Mouse (Mus musculus) lung, postnatal 0 days (tissue): ENCODE measurements around the gene Mapkapk2. TPM values are rescaled to one million over a fixed set of nuclear protein-coding genes. Genes with fewer than 3 reads are reported as not detected.

Experiments used
- ATAC-seq: fragments of 200-750 bp; cut with Nextera tagmentation; 2 replicates; pipeline ENCODE4 v1.8.0; 2017; ENCODE audit warnings: moderate library complexity
- DNase-seq: peaks from one replicate; pipeline ENCODE4 v3.0.0-alpha.2; 2016; ENCODE audit warnings: low spot score
- H3K27ac ChIP-seq: fragments of 300-500 bp; sonication (generic); 2 replicates; pipeline ENCODE4 v1.5.1; 2014; ENCODE audit warnings: antibody characterized with exemption, mild to moderate bottlenecking, low read length, mixed read lengths
- H3K27me3 ChIP-seq: fragments of 300-500 bp; sonication (generic); replicated peaks from 2 replicates; pipeline ENCODE4 v1.6.1; 2014; ENCODE audit warnings: low read length, mixed read lengths; ENCODE audit not compliant: insufficient read depth
- H3K36me3 ChIP-seq: fragments of 300-500 bp; sonication (generic); 2 replicates; pipeline ENCODE4 v1.6.1; 2014; ENCODE audit warnings: low read length, mixed read lengths; ENCODE audit not compliant: insufficient read depth
- H3K4me1 ChIP-seq: fragments of 300-500 bp; sonication (generic); 2 replicates; pipeline ENCODE4 v1.6.1; 2014; ENCODE audit warnings: antibody characterized with exemption, low read depth, low read length, mixed read lengths; ENCODE audit not compliant: insufficient read depth
- H3K4me2 ChIP-seq: fragments of 300-500 bp; sonication (generic); replicated peaks from 2 replicates; pipeline ENCODE4 v1.6.1; 2014; ENCODE audit warnings: low read depth, mild to moderate bottlenecking, low read length, moderate library complexity, mixed read lengths
- H3K4me3 ChIP-seq: fragments of 300-500 bp; sonication (generic); 2 replicates; pipeline ENCODE4 v1.5.1; 2014; ENCODE audit warnings: low read depth, low read length
- H3K9ac ChIP-seq: fragments of 300-500 bp; sonication (generic); replicated peaks from 2 replicates; pipeline ENCODE4 v1.6.1; 2014; ENCODE audit warnings: low read depth, mild to moderate bottlenecking
- H3K9me3 ChIP-seq: fragments of 300-500 bp; sonication (generic); 2 replicates; pipeline ENCODE4 v1.6.1; 2016; ENCODE audit warnings: low read length, mixed read lengths
- CTCF ChIP-seq: IDR thresholded peaks from 2 replicates; pipeline ENCODE4 v1.5.1; 2016; ENCODE audit warnings: antibody characterized with exemption, mild to moderate bottlenecking
- EP300 ChIP-seq: IDR thresholded peaks from 2 replicates; pipeline ENCODE4 v1.6.1; 2016; ENCODE audit warnings: antibody characterized with exemption, mild to moderate bottlenecking, control low read depth
- WGBS: fragments of 180-500 bp; shearing (Covaris S2); extraction: QIAGEN DNeasy Blood & Tissue Kit; methylation state at CpG from one replicate; pipeline ENCODE4 v1.1.7; 2014; 5-methylcytosine and 5-hydroxymethylcytosine counted together
- polyA plus RNA-seq: library from polyadenylated mRNA; unstranded; fragments of >200 nt; fragmentation: Nextera tagmentation; extraction: Ambion mirVana; gene quantifications from 2 replicates; pipeline ENCODE4 v1.2.1, GENCODE M21; 2015

Mapkapk2 gene
- polyA plus RNA-seq, 1 experiment from 2014 or later: 65.0 TPM

GRCm38 (mm10) chr1:131068011-131068727 lies 29.5 kb downstream of the Mapkapk2 start:
- no peak for TF ChIP-seq CTCF
- TF ChIP-seq EP300: no peak
- no peaks in the 10 kb centered on the region for H3K36me3 ChIP-seq
- H3K9me3 ChIP-seq: no peaks in the 10 kb centered on the region
- no peak overlapping the region for H3K4me2 ChIP-seq
- no peak overlapping the region for H3K9ac ChIP-seq
- DNase-seq: no peak
- H3K4me1 ChIP-seq: peaks cover 1% of the 10 kb centered on the region; the same call in 1 of the 2 replicates
- WGBS: 78% methylated on average over 10 of the region's 10 CpGs
- no peak overlapping the region for H3K4me3 ChIP-seq
- no peak overlapping the region for H3K27ac ChIP-seq
- no peak for ATAC-seq
- no peaks in the 10 kb centered on the region for H3K27me3 ChIP-seq

DNA sequence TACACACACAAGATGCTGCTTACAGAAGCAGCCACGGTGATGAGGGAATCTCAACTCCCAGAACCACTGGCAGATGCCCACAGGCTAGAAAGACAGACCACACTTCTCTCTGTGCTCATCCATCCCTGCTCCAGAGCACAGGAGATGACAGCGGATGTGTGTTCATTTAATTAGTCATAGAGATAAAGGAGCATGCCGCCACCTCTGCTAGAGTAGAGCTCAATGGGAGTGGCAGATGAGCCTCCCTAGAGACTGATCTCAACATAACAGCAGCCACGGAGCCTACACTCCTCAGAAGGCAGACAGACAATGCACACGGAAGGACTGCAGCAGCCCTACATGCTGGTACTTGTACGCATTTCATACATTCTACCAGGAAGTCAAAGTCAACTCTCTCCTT lies 33.4 kb downstream of the Mapkapk2 start:
- Histone ChIP-seq H3K27ac (no peak overlapping the region), H3K4me1 (peaks cover 17% of the 10 kb centered on the region), H3K36me3 (no peaks in the 10 kb centered on the region), H3K4me3 (no peak overlapping the region), H3K27me3 (no peaks in the 10 kb centered on the region), H3K4me2 (no peak overlapping the region), H3K9me3 (no peaks in the 10 kb centered on the region), H3K9ac (no peak overlapping the region)
- ATAC-seq (no peak), DNase-seq (no peak)
- TF ChIP-seq EP300 (no peak), CTCF (no peak)
- 55% methylated on average over 6 of the region's 6 CpGs for WGBS

GRCm38 (mm10) chr1:131062821-131063220 lies 34.8 kb downstream of the Mapkapk2 start:
- H3K4me3 ChIP-seq: no peak overlapping the region
- no peak overlapping the region for H3K27ac ChIP-seq
- no peaks in the 10 kb centered on the region for H3K9me3 ChIP-seq
- DNase-seq: no peak
- no peak; the same call in 1 of the 2 replicates for ATAC-seq
- no peak for TF ChIP-seq EP300
- no peak for TF ChIP-seq CTCF
- no peak overlapping the region for H3K4me2 ChIP-seq
- no peak overlapping the region for H3K9ac ChIP-seq
- H3K27me3 ChIP-seq: no peaks in the 10 kb centered on the region
- 51% methylated on average over 6 of the region's 6 CpGs for WGBS
- 0 out of 2 replicates have a peak, but pooled peaks cover 4% of the 10 kb centered on the region for H3K36me3 ChIP-seq
- peaks cover 20% of the 10 kb centered on the region for H3K4me1 ChIP-seq

DNA sequence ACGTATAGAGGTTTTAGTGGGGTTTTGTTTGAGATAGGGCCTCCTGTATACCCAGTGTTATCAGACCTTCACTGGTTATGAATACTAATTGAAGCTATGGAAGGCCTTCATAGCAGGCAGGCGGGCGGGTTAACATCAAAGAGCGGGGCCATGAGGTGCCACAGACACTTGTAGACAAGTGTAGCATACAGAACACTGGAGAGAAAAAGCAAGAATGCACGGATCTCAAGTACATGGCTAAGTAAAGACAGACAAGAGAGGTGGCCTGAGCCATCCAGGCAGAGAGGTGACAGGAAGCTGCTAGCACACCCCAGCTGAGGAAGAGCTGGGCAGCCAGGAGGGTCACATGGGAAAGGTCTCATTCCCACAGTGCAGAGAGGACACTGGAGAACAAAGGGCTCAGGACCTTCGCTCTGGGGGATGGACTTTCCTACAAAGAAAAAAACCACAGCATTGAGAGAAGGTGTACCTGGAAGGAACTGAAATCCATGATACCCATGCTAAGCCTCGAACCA lies 35.8 kb downstream of the Mapkapk2 start:
- H3K9ac ChIP-seq: no peak overlapping the region

GRCm38 (mm10) chr1:131060290-131061253 lies 37.1 kb downstream of the Mapkapk2 start:
- 53% methylated on average over 13 of the region's 13 CpGs for WGBS
- peak; percentile 18; the same call in 1 of the 2 replicates for ATAC-seq
- no peak for TF ChIP-seq EP300
- peak; percentile 80 for TF ChIP-seq CTCF
- Histone ChIP-seq H3K9ac (no peak overlapping the region), H3K9me3 (no peaks in the 10 kb centered on the region), H3K4me3 (no peak overlapping the region), H3K4me2 (no peak overlapping the region), H3K36me3 (peaks cover 22% of the 10 kb centered on the region), H3K27ac (no peak overlapping the region), H3K27me3 (no peaks in the 10 kb centered on the region), H3K4me1 (peaks cover 20% of the 10 kb centered on the region)
- DNase-seq: peak; percentile 66

More for the DNA sequence above, 35.8 kb downstream of the Mapkapk2 start:
- ATAC-seq (peak; percentile 69), DNase-seq (peak; percentile 50)
- TF ChIP-seq EP300 (no peak), CTCF (no peak)
- H3K36me3 ChIP-seq: peaks cover 14% of the 10 kb centered on the region
- no peaks in the 10 kb centered on the region for H3K27me3 ChIP-seq
- H3K27ac ChIP-seq: no peak overlapping the region
- H3K4me3 ChIP-seq: no peak overlapping the region
- H3K4me1 ChIP-seq: peaks cover 20% of the 10 kb centered on the region
- H3K4me2 ChIP-seq: no peak overlapping the region
- no peaks in the 10 kb centered on the region for H3K9me3 ChIP-seq
- 54% methylated on average over 7 of the region's 7 CpGs for WGBS

DNA sequence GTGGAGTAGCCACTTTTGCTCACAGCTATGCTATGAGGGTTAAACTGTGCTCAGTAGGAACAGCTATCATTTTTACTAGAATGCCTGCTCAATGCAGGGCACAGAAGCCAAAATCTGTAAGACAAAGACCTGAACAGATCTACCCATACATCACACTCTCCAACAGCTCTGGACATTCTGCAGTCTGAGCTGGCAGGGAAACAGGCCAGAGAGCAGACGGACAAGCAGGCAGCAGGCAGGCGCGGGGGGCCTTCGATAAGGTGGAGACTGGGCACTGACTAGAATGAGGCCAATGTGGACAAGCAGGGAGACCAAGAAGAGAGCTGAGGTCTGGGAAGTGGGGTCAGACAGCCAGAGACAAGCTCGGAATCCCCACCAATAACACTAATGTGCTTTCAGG lies 37.8 kb downstream of the Mapkapk2 start:
- DNase-seq (no peak), ATAC-seq (no peak)
- H3K27me3 ChIP-seq: no peaks in the 10 kb centered on the region
- no peak overlapping the region for H3K9ac ChIP-seq
- peaks cover 29% of the 10 kb centered on the region for H3K36me3 ChIP-seq
- H3K4me3 ChIP-seq: no peak overlapping the region
- no peak overlapping the region for H3K27ac ChIP-seq
- no peak for TF ChIP-seq EP300
- no peak for TF ChIP-seq CTCF
- H3K4me2 ChIP-seq: no peak overlapping the region
- H3K4me1 ChIP-seq: peaks cover 20% of the 10 kb centered on the region
- no peaks in the 10 kb centered on the region for H3K9me3 ChIP-seq
- WGBS: 77% methylated on average over 5 of the region's 5 CpGs
